Mouse (Mus musculus) midbrain, postnatal 0 days (tissue): ENCODE measurements around the gene Rabl6. TPM values are rescaled to one million over a fixed set of nuclear protein-coding genes. Genes with fewer than 3 reads are reported as not detected.
A peak's percentile ranks its signal among the peaks of the same experiment; 100 is the strongest.

ENCODE experiments used
- ATAC-seq: fragments of 200-750 bp; cut with Nextera tagmentation; 2 replicates; pipeline ENCODE4 v1.8.0; 2017; ENCODE audit warnings: moderate number of reproducible peaks, mild to moderate bottlenecking, moderate TSS enrichment, moderate library complexity; ENCODE audit not compliant: low FRiP score
- DNase-seq: peaks from one replicate; pipeline ENCODE4 v3.0.0-alpha.2; 2015; ENCODE audit warnings: low spot score
- H3K27ac ChIP-seq: fragments of 300-500 bp; sonication (generic); 2 replicates; pipeline ENCODE4 v1.5.1; 2014; ENCODE audit warnings: low read depth, mild to moderate bottlenecking, low read length, mixed read lengths
- H3K27me3 ChIP-seq: fragments of 300-500 bp; sonication (generic); 2 replicates; pipeline ENCODE4 v1.6.1; 2014; ENCODE audit warnings: low read length, control low read depth, mixed read lengths; ENCODE audit not compliant: insufficient read depth
- H3K36me3 ChIP-seq: fragments of 300-500 bp; sonication (generic); 2 replicates; pipeline ENCODE4 v1.6.1; 2014; ENCODE audit warnings: low read length, control low read depth, mixed read lengths; ENCODE audit not compliant: insufficient read depth
- H3K4me1 ChIP-seq: fragments of 300-500 bp; sonication (generic); 2 replicates; pipeline ENCODE4 v1.6.1; 2014; ENCODE audit warnings: mild to moderate bottlenecking, control low read depth, antibody characterized with exemption, low read length, mixed read lengths; ENCODE audit not compliant: insufficient read depth
- H3K4me2 ChIP-seq: fragments of 300-500 bp; sonication (generic); 2 replicates; pipeline ENCODE4 v1.6.1; 2014; ENCODE audit warnings: low read depth, mild to moderate bottlenecking, low read length, mixed read lengths; ENCODE audit not compliant: poor library complexity, severe bottlenecking
- H3K4me3 ChIP-seq: fragments of 300-500 bp; sonication (generic); 2 replicates; pipeline ENCODE4 v1.5.1; 2014; ENCODE audit warnings: low read depth, mild to moderate bottlenecking, low read length, moderate library complexity
- H3K9ac ChIP-seq: fragments of 300-500 bp; sonication (generic); replicated peaks from 2 replicates; pipeline ENCODE4 v1.6.1; 2014; ENCODE audit warnings: mild to moderate bottlenecking, low read length, moderate library complexity, mixed read lengths; ENCODE audit not compliant: poor library complexity, severe bottlenecking
- H3K9me3 ChIP-seq: fragments of 300-500 bp; sonication (generic); 2 replicates; pipeline ENCODE4 v1.6.1; 2016; ENCODE audit warnings: low read length, control low read depth
- CTCF ChIP-seq: IDR thresholded peaks from 2 replicates; pipeline ENCODE4 v1.5.1; 2016; ENCODE audit warnings: antibody characterized with exemption, mild to moderate bottlenecking
- WGBS: fragments of 180-500 bp; shearing (Covaris S2); extraction: QIAGEN DNeasy Blood & Tissue Kit; methylation state at CpG from one replicate; pipeline ENCODE4 v1.1.7; 2014; 5-methylcytosine and 5-hydroxymethylcytosine counted together
- polyA plus RNA-seq: library from polyadenylated mRNA; unstranded; fragments of >200 nt; fragmentation: Nextera tagmentation; extraction: Ambion mirVana; gene quantifications from 2 replicates; pipeline ENCODE4 v1.2.1, GENCODE M21; 2015
- total RNA-seq: library from RNA; depleted of rRNA; stranded (reverse); fragments of >200 nt; gene quantifications from 2 replicates; pipeline ENCODE4 v1.2.3, GENCODE M21; 2014

Rabl6 gene
- total and polyA plus RNA-seq, 2 experiments from 2014 or later, result 61.2 to 98.0 TPM

- peaks cover 38% of the 10 kb centered on the region for H3K27me3 ChIP-seq
- no peak overlapping the region for H3K4me2 ChIP-seq
- ATAC-seq (no peak), DNase-seq (no peak)
- H3K9ac ChIP-seq, result no peak overlapping the region
- H3K4me1 ChIP-seq, result peaks cover 21% of the 10 kb centered on the region
- H3K4me3 ChIP-seq, result no peak overlapping the region
- H3K9me3 ChIP-seq, result no peaks in the 10 kb centered on the region
- peaks cover 37% of the 10 kb centered on the region for H3K36me3 ChIP-seq
- no peak for TF ChIP-seq CTCF
- H3K27ac ChIP-seq, result no peak overlapping the region
- 78% methylated on average over 16 of the region's 16 CpGs for WGBS
Observed at GRCm38 (mm10) chr2:25576028-25576850, 32.1 kb downstream of the Rabl6 start.

GRCm38 (mm10) chr2:25575432-25576027, 32.8 kb downstream of the Rabl6 start:
- no peak for TF ChIP-seq CTCF
- Histone ChIP-seq H3K36me3 (peaks cover 37% of the 10 kb centered on the region), H3K27ac (peak overlapping the region; percentile 91), H3K4me3 (peak overlapping the region; percentile 59), H3K9me3 (no peaks in the 10 kb centered on the region), H3K4me1 (peaks cover 16% of the 10 kb centered on the region), H3K4me2 (peak overlapping the region; percentile 89), H3K9ac (peak overlapping the region; percentile 66; the same call in 1 of the 2 replicates), H3K27me3 (peaks cover 37% of the 10 kb centered on the region)
- ATAC-seq (no peak), DNase-seq (peak; percentile 24)
- WGBS, result 13% methylated on average over 21 of the region's 21 CpGs

- no peaks in the 10 kb centered on the region for H3K9me3 ChIP-seq
- peak within 1 kb of the TSS; percentile 59 for H3K4me3 ChIP-seq
- H3K4me1 ChIP-seq, result peaks cover 14% of the 10 kb centered on the region
- DNase-seq (peak; percentile 99), ATAC-seq (peak; percentile 97)
- TF ChIP-seq CTCF, result no peak
- under 1% methylated on average over 42 of the region's 45 CpGs for WGBS
- peak within 1 kb of the TSS; percentile 89 for H3K4me2 ChIP-seq
- H3K9ac ChIP-seq, result peak within 1 kb of the TSS; percentile 66
- peaks cover 41% of the 10 kb centered on the region for H3K36me3 ChIP-seq
- peaks cover 29% of the 10 kb centered on the region for H3K27me3 ChIP-seq
- peak within 1 kb of the TSS; percentile 91 for H3K27ac ChIP-seq
Observed at GRCm38 (mm10) chr2:25574579-25575431, 33.5 kb downstream of the Rabl6 start, which contains the start of the genes Mamdc4 and Phpt1. Mamdc4 (minus strand) TSS chr2:25574845. Phpt1 (minus strand) TSS chr2:25575224.

GRCm38 (mm10) chr2:25574136-25574535, 34.2 kb downstream of the Rabl6 start:
- 19% methylated on average over 11 of the region's 11 CpGs for WGBS

GRCm38 (mm10) chr2:25573068-25573467, 35.3 kb downstream of the Rabl6 start:
- WGBS, result 95% methylated on average over 2 of the region's 2 CpGs
- H3K4me3 ChIP-seq, result no peak overlapping the region

More at GRCm38 (mm10) chr2:25574136-25574535, 34.2 kb downstream of the Rabl6 start:
- ATAC-seq (no peak), DNase-seq (no peak)
- TF ChIP-seq CTCF, result no peak
- Histone ChIP-seq H3K9me3 (no peaks in the 10 kb centered on the region), H3K27ac (peak overlapping the region; percentile 91), H3K36me3 (peaks cover 38% of the 10 kb centered on the region), H3K27me3 (peaks cover 23% of the 10 kb centered on the region), H3K4me2 (peak overlapping the region; percentile 89), H3K4me3 (peak overlapping the region; percentile 59), H3K4me1 (peaks cover 11% of the 10 kb centered on the region; the same call in 1 of the 2 replicates), H3K9ac (peak overlapping the region; percentile 66)

More at GRCm38 (mm10) chr2:25573068-25573467, 35.3 kb downstream of the Rabl6 start:
- DNase-seq, result no peak
- Histone ChIP-seq H3K4me2 (peak overlapping the region; percentile 89; the same call in 1 of the 2 replicates), H3K27me3 (peaks cover 12% of the 10 kb centered on the region), H3K36me3 (peaks cover 34% of the 10 kb centered on the region; the same call in 1 of the 2 replicates), H3K9ac (no peak overlapping the region; the same call in 1 of the 2 replicates), H3K9me3 (no peaks in the 10 kb centered on the region), H3K4me1 (peaks cover 11% of the 10 kb centered on the region; the same call in 1 of the 2 replicates), H3K27ac (no peak overlapping the region)
- TF ChIP-seq CTCF, result no peak
- ATAC-seq, result no peak
